Mouse (Mus musculus) kidney, postnatal 0 days (tissue): ENCODE measurements around the gene A830018L16Rik. TPM values are rescaled to one million over a fixed set of nuclear protein-coding genes. Genes with fewer than 3 reads are reported as not detected.

Experiments
- ATAC-seq: fragments of 200-750 bp; cut with Nextera tagmentation; replicated peaks from 2 replicates; pipeline ENCODE4 v1.8.0; 2017; ENCODE audit warnings: low read depth, moderate number of reproducible peaks, moderate TSS enrichment, moderate library complexity; ENCODE audit not compliant: low FRiP score
- DNase-seq: peaks from one replicate; pipeline ENCODE4 v3.0.0-alpha.2; 2016; ENCODE audit warnings: low spot score
- H3K27ac ChIP-seq: fragments of 300-500 bp; sonication (generic); 2 replicates; pipeline ENCODE4 v1.5.1; 2014; ENCODE audit warnings: mild to moderate bottlenecking
- H3K27me3 ChIP-seq: fragments of 300-500 bp; sonication (generic); 2 replicates; pipeline ENCODE4 v1.6.1; 2014; ENCODE audit warnings: low read length, mixed read lengths; ENCODE audit not compliant: insufficient read depth
- H3K36me3 ChIP-seq: fragments of 300-500 bp; sonication (generic); 2 replicates; pipeline ENCODE4 v1.6.1; 2014; ENCODE audit warnings: low read length, mixed read lengths; ENCODE audit not compliant: insufficient read depth
- H3K4me1 ChIP-seq: fragments of 300-500 bp; sonication (generic); replicated peaks from 2 replicates; pipeline ENCODE4 v1.6.1; 2014; ENCODE audit warnings: antibody characterized with exemption, low read length, mixed read lengths; ENCODE audit not compliant: insufficient read depth
- H3K4me2 ChIP-seq: fragments of 300-500 bp; sonication (generic); 2 replicates; pipeline ENCODE4 v1.6.1; 2014; ENCODE audit warnings: mild to moderate bottlenecking, low read length, moderate library complexity, mixed read lengths
- H3K4me3 ChIP-seq: fragments of 300-500 bp; sonication (generic); replicated peaks from 2 replicates; pipeline ENCODE4 v1.5.1; 2014; ENCODE audit warnings: low read depth, low read length
- H3K9ac ChIP-seq: fragments of 300-500 bp; sonication (generic); 2 replicates; pipeline ENCODE4 v1.6.1; 2014; ENCODE audit warnings: low read depth, low read length
- H3K9me3 ChIP-seq: fragments of 300-500 bp; sonication (generic); replicated peaks from 2 replicates; pipeline ENCODE4 v1.6.1; 2016; ENCODE audit warnings: low read length, inconsistent platforms, mixed read lengths
- CTCF ChIP-seq: IDR thresholded peaks from 2 replicates; pipeline ENCODE4 v1.5.1; 2016; ENCODE audit warnings: antibody characterized with exemption, low read depth, mild to moderate bottlenecking, moderate library complexity
- WGBS: fragments of 180-500 bp; shearing (Covaris S2); extraction: QIAGEN DNeasy Blood & Tissue Kit; methylation state at CpG from one replicate; pipeline ENCODE4 v1.1.7; 2014; 5-methylcytosine and 5-hydroxymethylcytosine counted together
- polyA plus RNA-seq: library from polyadenylated mRNA; unstranded; fragments of >200 nt; fragmentation: Nextera tagmentation; extraction: Ambion mirVana; gene quantifications from 2 replicates; pipeline ENCODE4 v1.2.1, GENCODE M21; 2015

The A830018L16Rik gene
- 0.14 TPM in 1 of 2 replicates, not detected in the other for polyA plus RNA-seq

- no peaks in the 10 kb centered on the region for H3K9me3 ChIP-seq
- peak; percentile 95 for ATAC-seq
- no peaks in the 10 kb centered on the region for H3K36me3 ChIP-seq
- under 1% methylated on average over 50 of the region's 50 CpGs for WGBS
- no peak within 1 kb of the TSS for H3K27ac ChIP-seq
- H3K4me2 ChIP-seq, result peak within 1 kb of the TSS; percentile 76
- peak within 1 kb of the TSS; percentile 24 for H3K4me3 ChIP-seq
- H3K4me1 ChIP-seq, result no peaks in the 10 kb centered on the region
- no peaks in the 10 kb centered on the region for H3K27me3 ChIP-seq
- H3K9ac ChIP-seq, result no peak within 1 kb of the TSS
- peak; percentile 86 for DNase-seq
- peak; percentile 74 for TF ChIP-seq CTCF
These were observed at the start of gene A830018L16Rik for GRCm38 (mm10) chr1:11413894-11414556. TSS of gene A830018L16Rik (plus strand) at chr1:11414105.

DNA sequence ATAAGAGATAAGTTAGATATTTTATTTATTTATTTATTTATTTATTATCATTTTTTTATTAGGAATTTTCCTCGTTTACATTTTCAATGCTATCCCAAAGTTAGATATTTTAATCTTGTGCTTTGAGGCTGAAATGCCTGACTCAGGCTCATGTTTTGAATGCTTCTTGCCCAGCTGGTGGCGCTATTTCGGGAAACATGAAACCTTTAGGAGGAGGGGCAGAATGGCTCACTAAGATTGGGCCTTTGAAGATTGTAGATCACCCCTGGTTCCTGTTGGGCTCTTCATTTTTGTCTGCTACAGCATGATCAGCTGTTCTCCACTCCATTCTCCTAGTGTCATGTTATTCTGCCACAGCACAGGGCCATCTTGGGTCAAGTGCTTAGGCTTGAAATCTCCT lies 28.1 kb upstream of the A830018L16Rik start:
- 59% methylated on average over 3 of the region's 3 CpGs for WGBS
- Histone ChIP-seq H3K36me3 (no peaks in the 10 kb centered on the region), H3K4me3 (no peak overlapping the region), H3K9ac (no peak overlapping the region), H3K4me1 (no peaks in the 10 kb centered on the region), H3K9me3 (no peaks in the 10 kb centered on the region), H3K4me2 (no peak overlapping the region), H3K27me3 (no peaks in the 10 kb centered on the region), H3K27ac (no peak overlapping the region)
- no peak for TF ChIP-seq CTCF
- ATAC-seq (no peak), DNase-seq (no peak)

DNA sequence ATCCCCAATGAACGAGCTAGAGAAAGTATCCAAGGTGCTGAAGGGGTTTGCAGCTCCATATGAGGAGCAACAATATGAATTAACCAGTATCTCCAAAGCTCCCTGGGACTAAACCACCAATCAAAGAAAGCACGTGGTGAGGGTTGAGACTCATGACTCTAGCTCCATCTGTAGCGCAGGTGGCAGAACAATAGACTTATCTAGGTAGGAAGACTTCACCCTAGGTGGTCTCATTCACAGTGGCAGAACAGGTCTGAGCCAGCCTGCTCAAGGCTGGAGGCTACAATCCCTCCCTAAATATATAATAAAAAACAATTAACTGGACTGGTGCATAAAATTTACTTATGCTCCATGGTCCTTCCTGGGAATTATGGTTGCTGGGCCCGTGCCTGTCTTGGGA lies 18.5 kb upstream of the A830018L16Rik start:
- H3K4me2 ChIP-seq, result no peak overlapping the region
- 62% methylated on average over 4 of the region's 4 CpGs for WGBS
- no peak for TF ChIP-seq CTCF
- no peaks in the 10 kb centered on the region for H3K27me3 ChIP-seq
- no peak for DNase-seq
- no peaks in the 10 kb centered on the region for H3K9me3 ChIP-seq
- H3K4me3 ChIP-seq, result no peak overlapping the region
- no peaks in the 10 kb centered on the region for H3K4me1 ChIP-seq
- H3K27ac ChIP-seq, result no peak overlapping the region
- no peak overlapping the region for H3K9ac ChIP-seq
- H3K36me3 ChIP-seq, result no peaks in the 10 kb centered on the region
- no peak for ATAC-seq

DNA sequence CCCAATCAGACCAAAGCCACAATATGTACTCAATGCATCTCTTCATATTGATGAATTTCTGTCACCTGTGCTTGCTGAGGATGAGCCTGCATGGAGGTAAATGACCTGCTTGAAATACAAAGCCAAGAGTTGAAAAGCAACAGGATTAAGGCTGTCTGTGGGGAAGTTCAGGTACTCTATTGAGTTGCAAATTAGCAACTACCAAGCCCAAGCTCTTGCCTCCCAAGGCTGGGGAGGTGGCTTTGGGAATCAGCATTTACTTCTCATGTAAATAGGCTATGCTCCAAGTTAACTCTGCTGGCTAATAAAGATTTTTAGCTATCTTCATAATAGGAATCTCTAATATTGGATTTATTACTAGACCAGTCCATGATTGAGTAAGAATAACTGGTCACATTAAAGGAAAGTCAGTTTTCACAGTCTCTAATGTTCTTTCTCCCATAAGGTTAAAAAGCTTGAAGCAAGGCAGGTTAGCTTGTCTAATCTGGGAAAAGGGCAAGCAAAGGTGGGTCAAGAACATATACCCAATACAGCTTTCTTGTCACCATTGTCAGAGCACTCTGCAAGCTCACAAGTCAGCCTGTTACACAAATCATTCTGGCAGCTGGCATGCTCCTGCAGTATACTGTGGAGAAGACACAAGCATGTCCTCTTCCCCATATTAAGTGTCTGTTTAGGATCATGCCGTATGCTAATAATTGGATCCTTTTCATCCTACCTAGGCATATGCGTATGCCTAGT lies 17.7 kb upstream of the A830018L16Rik start:
- ATAC-seq, result no peak
- no peak for TF ChIP-seq CTCF

GRCm38 (mm10) chr1:11401159-11401558 lies 12.7 kb upstream of the A830018L16Rik start:
- Histone ChIP-seq H3K27me3 (no peaks in the 10 kb centered on the region), H3K36me3 (no peaks in the 10 kb centered on the region), H3K9me3 (no peaks in the 10 kb centered on the region), H3K4me3 (no peak overlapping the region), H3K4me1 (no peaks in the 10 kb centered on the region), H3K27ac (no peak overlapping the region), H3K9ac (no peak overlapping the region), H3K4me2 (no peak overlapping the region)
- TF ChIP-seq CTCF, result no peak
- 33% methylated on average over 2 of the region's 2 CpGs for WGBS
- peak; percentile 36; the same call in 1 of the 2 replicates for ATAC-seq
- no peak for DNase-seq

More for the DNA sequence above, 17.7 kb upstream of the A830018L16Rik start:
- H3K9ac ChIP-seq, result no peak overlapping the region
- DNase-seq, result no peak
- no peak overlapping the region for H3K4me2 ChIP-seq
- H3K4me1 ChIP-seq, result no peaks in the 10 kb centered on the region
- 91% methylated on average over 2 of the region's 2 CpGs for WGBS
- H3K27me3 ChIP-seq, result no peaks in the 10 kb centered on the region
- no peak overlapping the region for H3K27ac ChIP-seq
- no peak overlapping the region for H3K4me3 ChIP-seq
- no peaks in the 10 kb centered on the region for H3K9me3 ChIP-seq
- H3K36me3 ChIP-seq, result no peaks in the 10 kb centered on the region

DNA sequence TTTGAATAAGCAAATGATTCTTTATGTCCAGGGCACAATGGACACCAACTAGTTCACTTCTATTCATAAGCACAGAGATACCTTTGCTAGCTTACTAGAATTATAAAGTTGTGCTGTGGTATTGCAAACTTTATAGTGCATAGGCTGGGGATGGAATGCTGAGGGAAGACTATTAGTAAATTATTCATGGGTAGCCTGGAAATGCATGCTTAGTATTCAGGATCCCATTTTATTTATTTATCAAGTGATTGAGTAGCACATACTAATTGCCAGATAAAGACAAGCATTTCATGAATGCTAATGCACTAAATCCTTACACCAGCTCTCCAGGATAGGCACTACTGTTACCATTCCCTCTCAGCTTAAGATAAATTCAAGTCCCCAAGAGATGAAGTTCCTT lies 8.4 kb upstream of the A830018L16Rik start:
- Histone ChIP-seq H3K4me1 (no peaks in the 10 kb centered on the region), H3K4me3 (no peak overlapping the region), H3K27me3 (no peaks in the 10 kb centered on the region), H3K9ac (no peak overlapping the region), H3K9me3 (no peaks in the 10 kb centered on the region), H3K36me3 (no peaks in the 10 kb centered on the region), H3K27ac (no peak overlapping the region), H3K4me2 (no peak overlapping the region)
- no peak for DNase-seq
- no peak for TF ChIP-seq CTCF
- no peak for ATAC-seq
